Mouse (Mus musculus): ENCODE measurements around the gene Ep400.

The Ep400 gene

DNA sequence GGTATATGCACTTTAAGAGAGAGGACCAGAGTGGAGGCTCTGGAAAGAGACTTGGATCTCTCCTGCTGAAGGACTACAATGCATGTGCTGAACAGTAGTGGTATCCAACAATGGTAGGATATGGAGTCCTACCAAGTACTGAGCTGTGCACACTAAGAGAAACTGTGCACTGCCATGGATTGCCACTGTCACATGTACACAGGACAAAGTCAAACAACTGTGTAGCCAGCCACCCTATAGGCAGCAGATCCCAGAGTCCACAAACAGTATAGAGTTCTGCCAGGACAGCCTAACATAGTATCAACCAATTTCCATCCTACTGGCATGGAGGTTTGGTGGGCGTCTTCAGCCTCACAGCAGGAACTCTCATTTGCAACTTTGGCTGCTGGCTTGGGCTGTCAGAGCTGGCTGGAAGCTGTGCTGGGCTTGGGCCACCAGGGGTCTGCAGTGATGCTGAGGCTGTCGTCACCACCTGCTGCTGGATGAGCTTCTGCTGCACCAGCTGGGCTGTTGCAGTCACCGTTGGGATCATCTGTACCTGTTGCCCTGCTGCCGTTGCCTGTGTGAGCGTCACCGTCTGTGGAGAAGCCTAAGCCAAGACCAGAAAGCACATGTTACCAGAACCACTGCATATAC, 104.9 kb downstream of the Ep400 start:
- no peak for DNase-seq (ENCODE audit: low spot score in 2 of 2)

- no peak for DNase-seq (ENCODE audit: low spot score in 2 of 2)
These were observed 105.7 kb downstream of the Ep400 start for GRCm38 (mm10) chr5:110664750-110665269.

- DNase-seq (ENCODE audit: low spot score in 2 of 2) = no peak
These were observed 106.5 kb downstream of the Ep400 start for GRCm38 (mm10) chr5:110664041-110664440.

GRCm38 (mm10) chr5:110659682-110660081, 110.8 kb downstream of the Ep400 start:
- DNase-seq (ENCODE audit: low spot score in 2 of 2) = no peak

GRCm38 (mm10) chr5:110653686-110654085, 116.8 kb downstream of the Ep400 start:
- no peak for DNase-seq (ENCODE audit: low spot score in 2 of 2)

GRCm38 (mm10) chr5:110652719-110653648, 117.5 kb downstream of the Ep400 start, which contains the start of the genes Noc4l and Ddx51:
Noc4l (minus strand) TSS chr5:110653417.
Ddx51 (plus strand) TSS chr5:110653451.
- DNase-seq (ENCODE audit: low spot score in 2 of 2) = peak; percentile 89 to 98

- DNase-seq (ENCODE audit: low spot score in 2 of 2) = no peak
These were observed 124.1 kb downstream of the Ep400 start for GRCm38 (mm10) chr5:110646377-110646776.

DNA sequence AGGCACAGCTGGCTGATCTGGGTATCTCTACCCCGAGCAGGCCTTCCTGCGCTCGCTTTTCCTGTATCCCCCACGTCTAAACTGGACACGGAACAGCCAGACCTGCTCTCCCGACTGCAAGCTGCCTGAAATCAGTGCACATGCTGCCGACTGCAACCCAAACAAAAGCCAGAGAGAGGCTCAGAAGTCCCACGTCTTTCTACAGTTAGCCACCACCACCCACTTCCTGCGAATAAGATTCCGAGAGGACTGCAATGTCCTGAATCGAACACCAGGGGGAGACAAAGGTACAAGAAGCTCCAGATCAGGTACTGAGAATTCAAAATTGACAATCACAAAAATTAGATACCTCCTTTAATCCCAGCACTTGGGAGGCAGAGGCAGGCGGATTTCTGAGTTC, 131.1 kb downstream of the Ep400 start:
- peak; percentile 59 to 78 for DNase-seq (ENCODE audit: low spot score in 2 of 2)

DNA sequence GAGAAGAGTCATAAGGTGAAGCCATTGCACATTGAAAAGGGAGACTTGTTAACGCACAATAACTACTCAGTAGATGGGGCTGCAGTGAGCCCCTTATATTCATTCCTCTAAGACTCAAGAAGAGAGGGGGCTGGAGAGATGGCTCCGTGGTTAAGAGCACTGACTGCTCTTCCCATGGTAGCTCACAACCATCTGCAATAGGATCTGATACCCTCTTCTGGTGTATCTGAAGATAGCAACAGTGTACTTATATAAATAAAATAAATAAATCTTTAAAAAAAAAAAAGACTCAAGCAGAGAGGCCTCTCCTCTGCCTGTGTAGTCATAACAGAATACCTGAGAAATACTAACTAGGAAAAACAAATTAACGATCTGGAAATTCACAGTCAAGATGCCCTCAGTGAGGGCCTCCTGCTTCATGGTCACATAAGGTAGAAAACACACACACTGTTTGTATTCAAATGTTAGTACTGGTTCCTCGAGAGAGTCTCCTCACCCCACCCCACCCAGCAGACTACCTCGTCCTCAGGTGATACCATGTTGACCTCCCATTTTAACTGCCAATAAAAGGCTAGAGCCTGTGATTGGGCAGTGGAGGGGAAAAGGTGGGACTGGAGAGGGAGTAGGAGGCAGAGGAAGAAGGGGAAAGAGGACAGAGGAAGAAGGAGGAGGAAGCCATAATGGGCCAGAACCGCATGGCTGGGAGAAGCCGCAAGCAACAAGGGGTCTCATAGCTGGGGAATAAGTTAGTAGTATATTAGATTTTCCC, 132.0 kb downstream of the Ep400 start:
- DNase-seq (ENCODE audit: low spot score in 2 of 2) = no peak

DNA sequence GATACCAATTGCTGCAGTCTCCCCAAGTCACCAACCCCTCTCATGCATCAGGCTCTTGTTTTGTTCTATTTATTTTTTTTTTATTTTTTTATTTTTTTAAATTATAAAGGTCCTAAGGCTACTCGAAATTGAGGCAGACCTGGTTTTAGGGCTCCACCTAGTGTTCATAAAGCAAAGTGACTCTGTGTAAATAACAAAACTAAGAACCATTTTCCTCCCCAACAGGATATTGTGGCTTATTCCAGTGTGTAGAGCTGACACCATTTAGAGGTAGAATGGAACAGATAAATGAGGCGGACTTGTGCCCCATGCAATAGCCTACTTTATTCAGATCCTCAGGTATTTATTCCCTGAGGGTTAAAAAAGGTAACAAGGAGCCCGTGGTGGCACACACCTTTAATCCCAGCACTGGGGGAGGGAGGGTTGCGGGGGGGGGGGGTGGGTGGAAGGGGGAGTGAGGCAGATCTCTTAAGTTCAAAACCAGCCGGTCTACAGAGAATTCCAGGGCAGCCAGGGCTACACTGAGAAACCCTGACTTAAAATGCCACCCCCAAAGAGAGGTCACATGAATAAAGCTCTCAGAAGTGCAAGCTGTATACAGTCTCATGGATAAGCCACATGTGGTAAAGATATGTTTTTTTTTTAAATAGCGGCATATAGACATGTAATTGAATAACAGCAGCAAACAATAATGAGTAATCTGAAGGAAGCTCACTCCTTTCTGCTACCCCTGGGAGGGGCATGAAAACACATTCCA, 134.4 kb downstream of the Ep400 start:
- DNase-seq (ENCODE audit: low spot score in 2 of 2) = peak in 1 of 2 experiments; percentile 25

GRCm38 (mm10) chr5:110629525-110630120, 140.9 kb downstream of the Ep400 start:
- DNase-seq (ENCODE audit: low spot score in 2 of 2) = no peak

GRCm38 (mm10) chr5:110628156-110628555, 142.4 kb downstream of the Ep400 start:
- DNase-seq (ENCODE audit: low spot score in 2 of 2) = no peak

DNA sequence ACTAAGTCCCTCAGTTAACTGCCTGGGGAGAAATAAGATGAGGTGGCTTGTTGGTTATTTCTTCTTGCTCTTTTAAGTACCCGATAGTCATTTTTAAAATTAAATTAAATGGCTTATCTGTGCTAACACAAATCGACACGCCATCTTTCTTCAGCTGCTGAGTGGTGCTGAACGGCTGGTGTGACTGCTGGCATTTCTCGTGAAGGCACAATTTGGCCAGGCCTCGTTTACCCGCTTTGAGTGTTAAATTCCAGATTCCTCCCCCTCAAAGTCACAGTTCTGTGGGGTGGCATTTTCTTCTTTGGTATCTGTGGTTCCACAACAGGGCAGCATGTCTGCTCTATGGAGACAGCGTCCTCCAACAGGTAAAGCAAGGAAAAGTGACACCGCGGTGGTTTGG, 143.2 kb downstream of the Ep400 start:
- DNase-seq (ENCODE audit: low spot score in 2 of 2) = no peak

GRCm38 (mm10) chr5:110624319-110624718, 146.2 kb downstream of the Ep400 start:
- DNase-seq (ENCODE audit: low spot score in 2 of 2) = no peak

- DNase-seq (ENCODE audit: low spot score in 2 of 2) = no peak
These were observed 151.3 kb downstream of the Ep400 start for GRCm38 (mm10) chr5:110619226-110619625.

Data from thymus, postnatal 10 days (tissue).